Mouse (Mus musculus) frontal cortex, adult 2 months (tissue): ENCODE measurements around the gene Pitpna. TPM values are rescaled to one million over a fixed set of nuclear protein-coding genes. Genes with fewer than 3 reads are reported as not detected.

Experiments
- polyA plus RNA-seq: library from polyadenylated mRNA; depleted of rRNA; stranded (reverse); fragments of >200 nt; gene quantifications from 2 replicates; pipeline ENCODE4 v1.2.3, GENCODE M21; 2012; rRNA removed

Pitpna gene
- polyA plus RNA-seq, 1 experiment = 221 TPM

Other genes starting within 250 kb of the Pitpna start
- 29.4 and 30.7 TPM in 2 replicates for gene Rpa1, start 239.8 kb upstream of the Pitpna start, polyA plus RNA-seq
- gene Smyd4, start 239.7 kb upstream of the Pitpna start, polyA plus RNA-seq = 7.1 and 9.9 TPM in 2 replicates
- gene Serpinf1, start 165.4 kb upstream of the Pitpna start, polyA plus RNA-seq = 33.0 and 33.1 TPM in 2 replicates
- gene Serpinf2, start 148.5 kb upstream of the Pitpna start, polyA plus RNA-seq = 0.10 and 0.11 TPM in 2 replicates
- gene Wdr81, start 133.4 kb upstream of the Pitpna start, polyA plus RNA-seq = 13.2 and 14.4 TPM in 2 replicates
- gene Tlcd2, start 126.4 kb upstream of the Pitpna start, polyA plus RNA-seq = 0.84 and 1.3 TPM in 2 replicates
- gene Prpf8, start 101.3 kb upstream of the Pitpna start, polyA plus RNA-seq = 86.2 and 95.8 TPM in 2 replicates
- 2.0 and 2.9 TPM in 2 replicates for gene Rilp, start 78.0 kb upstream of the Pitpna start, polyA plus RNA-seq
- gene Scarf1, start 74.6 kb upstream of the Pitpna start, polyA plus RNA-seq = 3.3 and 4.1 TPM in 2 replicates
- gene Slc43a2, start 56.4 kb upstream of the Pitpna start, polyA plus RNA-seq = 26.7 and 26.9 TPM in 2 replicates
- gene Inpp5k, start 42.9 kb downstream of the Pitpna start, polyA plus RNA-seq = 57.2 and 66.7 TPM in 2 replicates
- gene Myo1c, start 62.4 kb downstream of the Pitpna start, polyA plus RNA-seq = 15.8 and 19.3 TPM in 2 replicates
- gene Crk, start 91.2 kb downstream of the Pitpna start, polyA plus RNA-seq = 83.6 and 84.2 TPM in 2 replicates
- 1,066 and 1,088 TPM in 2 replicates for gene Ywhae, start 144.8 kb downstream of the Pitpna start, polyA plus RNA-seq
- gene Doc2b, start 208.0 kb downstream of the Pitpna start, polyA plus RNA-seq = 5.2 and 11.0 TPM in 2 replicates